Mouse (Mus musculus): ENCODE results near the gene Dok3. TPM values are rescaled to one million over a fixed set of nuclear protein-coding genes. Genes with fewer than 3 reads are reported as not detected.
"Not testable (repeated sequence)": the region's sequence is repeated elsewhere in the genome, so short reads cannot be mapped to it uniquely, and the experiment has no call there.

The Dok3 gene
- polyA plus RNA-seq (2012; rRNA removed): 15.9 and 20.0 TPM in 2 replicates

DNA sequence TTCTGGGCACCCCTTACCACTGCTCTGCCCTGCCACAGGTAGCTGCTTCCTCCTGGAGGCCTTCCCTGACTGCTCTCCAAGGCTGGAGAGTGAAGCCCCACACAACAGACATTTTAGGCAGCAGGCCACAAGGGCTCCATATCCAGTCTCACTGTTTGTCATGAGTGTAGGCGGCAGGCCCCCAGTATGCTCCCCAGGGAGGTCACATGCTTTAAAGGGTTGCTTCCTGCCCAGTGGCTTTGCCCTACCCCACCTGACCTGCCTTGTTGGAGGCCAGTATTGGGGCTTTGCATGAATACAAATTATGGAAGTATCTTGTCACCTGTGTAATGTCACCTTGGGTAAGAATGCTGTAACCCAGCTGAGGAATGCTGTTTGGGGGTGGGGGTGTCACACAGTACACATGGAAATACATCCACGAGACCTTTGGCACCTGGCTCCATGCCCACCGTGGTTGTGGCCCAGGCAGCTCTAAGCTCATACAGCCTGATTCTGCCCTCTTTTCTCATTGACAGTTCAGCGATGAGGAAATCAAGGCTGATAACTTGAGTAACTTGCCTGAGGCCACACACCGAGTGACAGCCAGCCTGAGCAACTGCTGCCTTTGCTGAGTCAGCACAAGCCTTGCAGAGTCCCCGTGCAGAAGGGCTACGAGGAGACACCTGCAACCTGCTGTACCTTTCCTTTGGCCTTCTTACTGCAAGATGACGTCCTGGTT, at the start of gene Dok3:
TSS of gene Dok3 (minus strand) at position 99 of the 718 bp plus-strand sequence.
- no peak for DNase-seq (ENCODE audit: low read depth)
- TF ChIP-seq CTCF (IDR thresholded peaks at IDR 0.05; ENCODE audit: borderline replicate concordance, extremely low read depth, insufficient read depth, insufficient read length) (no peak), POLR2A (IDR thresholded peaks at IDR 0.05; ENCODE audit: borderline replicate concordance, extremely low read depth, insufficient read depth, insufficient read length, poor library complexity, severe bottlenecking) (no peak)

DNA sequence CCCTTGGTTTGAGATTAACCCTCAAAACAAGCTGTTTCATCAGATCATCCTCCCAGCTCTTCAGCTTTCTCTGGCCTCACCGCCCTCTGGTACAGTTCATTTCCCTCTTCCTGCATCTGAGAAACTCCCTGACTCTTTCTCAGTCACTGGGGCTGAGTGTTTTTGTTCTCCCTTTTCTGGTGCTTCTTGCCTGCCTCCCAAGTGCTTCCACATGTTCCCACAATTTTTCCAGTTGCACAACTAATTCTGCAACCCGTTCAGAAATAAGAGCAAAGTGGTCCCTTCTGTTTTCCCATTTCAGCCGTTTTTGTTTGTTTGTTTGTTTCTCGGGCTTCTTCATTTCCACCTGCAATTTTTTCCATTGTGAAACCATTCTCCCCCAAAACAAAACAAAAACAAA, 49.0 kb upstream of the Dok3 start:
- TF ChIP-seq POLR2A (IDR thresholded peaks at IDR 0.05; ENCODE audit: borderline replicate concordance, extremely low read depth, insufficient read depth, insufficient read length, poor library complexity, severe bottlenecking) (no peak), CTCF (IDR thresholded peaks at IDR 0.05; ENCODE audit: borderline replicate concordance, extremely low read depth, insufficient read depth, insufficient read length) (no peak)
- DNase-seq (ENCODE audit: low read depth): no peak

DNA sequence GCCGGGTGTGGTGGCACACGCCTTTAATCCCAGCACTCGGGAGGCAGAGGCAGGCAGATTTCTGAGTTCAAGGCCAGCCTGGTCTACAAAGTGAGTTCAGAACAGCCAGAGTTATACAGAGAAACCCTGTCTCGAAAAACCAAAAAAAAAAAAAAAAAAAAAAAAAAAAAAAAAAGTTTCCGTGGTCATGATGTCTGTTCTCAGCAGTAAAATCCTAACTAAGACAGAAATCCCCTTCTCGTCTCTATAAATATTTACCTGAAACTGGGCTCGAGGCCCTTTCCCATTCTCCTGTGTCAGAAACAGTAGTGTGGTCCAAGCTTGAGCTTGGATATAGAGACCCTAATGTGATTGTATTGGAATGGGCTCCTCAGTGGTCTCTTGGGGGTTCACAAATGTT, 47.8 kb upstream of the Dok3 start:
- not testable (repeated sequence) for DNase-seq (ENCODE audit: low read depth)

DNA sequence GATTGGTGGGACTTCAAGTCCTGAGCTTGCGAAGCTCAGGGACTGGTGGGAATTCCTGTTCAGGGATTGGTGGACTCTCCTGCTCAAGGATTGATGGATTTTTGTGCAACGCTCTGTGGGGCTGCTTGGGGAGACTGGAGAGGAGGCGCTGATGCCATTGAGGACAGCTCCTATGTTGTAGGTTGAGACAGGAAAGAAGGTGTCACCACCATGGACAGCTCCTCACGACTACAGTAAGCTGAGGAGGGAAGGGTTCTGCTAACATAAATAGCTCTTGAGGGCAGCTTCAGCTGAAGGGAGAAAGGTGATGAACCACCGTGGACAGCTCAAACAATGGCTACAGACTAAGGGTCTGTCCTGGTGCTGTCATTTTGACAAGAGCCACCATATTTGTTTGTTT, 46.8 kb upstream of the Dok3 start:
- no peak for TF ChIP-seq CTCF (IDR thresholded peaks at IDR 0.05; ENCODE audit: borderline replicate concordance, extremely low read depth, insufficient read depth, insufficient read length)
- TF ChIP-seq POLR2A (IDR thresholded peaks at IDR 0.05; ENCODE audit: borderline replicate concordance, extremely low read depth, insufficient read depth, insufficient read length, poor library complexity, severe bottlenecking): no peak

DNA sequence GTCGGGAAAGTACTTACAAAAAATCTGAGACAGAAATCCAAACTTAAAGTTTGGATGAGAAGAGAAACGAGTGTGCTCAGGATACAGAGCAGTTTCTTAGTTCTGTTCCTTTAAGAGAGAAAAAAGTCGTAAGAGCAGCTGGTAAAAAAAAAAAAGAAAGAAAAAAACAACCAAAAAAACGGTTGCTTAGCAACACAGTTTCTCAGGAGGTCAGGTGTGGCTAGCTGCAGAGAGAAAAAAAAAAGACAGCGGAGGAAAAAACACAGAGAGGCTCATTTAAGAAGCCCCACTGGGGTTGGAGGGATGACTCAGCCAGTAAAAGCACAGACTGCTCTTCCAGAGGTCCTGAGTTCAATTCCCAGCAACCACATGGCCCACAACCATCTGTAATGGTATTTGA, 45.2 kb upstream of the Dok3 start:
- no peak for TF ChIP-seq POLR2A (IDR thresholded peaks at IDR 0.05; ENCODE audit: borderline replicate concordance, extremely low read depth, insufficient read depth, insufficient read length, poor library complexity, severe bottlenecking)
- no peak for TF ChIP-seq CTCF (IDR thresholded peaks at IDR 0.05; ENCODE audit: borderline replicate concordance, extremely low read depth, insufficient read depth, insufficient read length)
- peak; percentile 45 for DNase-seq (ENCODE audit: low read depth)

More for the DNA sequence above, 46.8 kb upstream of the Dok3 start:
- no peak for DNase-seq (ENCODE audit: low read depth)

DNA sequence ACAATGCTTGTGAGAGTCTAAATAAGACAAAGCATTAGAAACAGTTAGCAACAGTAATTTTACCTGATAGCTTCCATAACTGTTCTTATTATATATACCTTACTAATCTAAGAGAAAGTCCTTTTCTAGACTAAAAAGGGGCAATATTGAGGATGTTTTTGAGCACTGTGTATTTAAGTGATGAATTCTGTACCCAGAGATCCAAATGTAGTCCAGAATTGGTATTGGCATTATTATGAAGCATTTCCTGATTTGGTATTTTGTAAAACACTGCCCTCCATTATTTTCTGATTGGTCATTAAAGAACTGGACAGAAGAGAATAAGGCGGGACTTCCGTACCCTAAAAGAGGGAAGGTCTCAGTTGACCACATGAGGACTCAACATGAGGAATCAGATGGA, 44.3 kb upstream of the Dok3 start, which contains the start of gene Tmed9:
TSS of gene Tmed9 (plus strand) at position 301 of the 400 bp plus-strand sequence.
- no peak for TF ChIP-seq POLR2A (IDR thresholded peaks at IDR 0.05; ENCODE audit: borderline replicate concordance, extremely low read depth, insufficient read depth, insufficient read length, poor library complexity, severe bottlenecking)
- no peak for TF ChIP-seq CTCF (IDR thresholded peaks at IDR 0.05; ENCODE audit: borderline replicate concordance, extremely low read depth, insufficient read depth, insufficient read length)

DNA sequence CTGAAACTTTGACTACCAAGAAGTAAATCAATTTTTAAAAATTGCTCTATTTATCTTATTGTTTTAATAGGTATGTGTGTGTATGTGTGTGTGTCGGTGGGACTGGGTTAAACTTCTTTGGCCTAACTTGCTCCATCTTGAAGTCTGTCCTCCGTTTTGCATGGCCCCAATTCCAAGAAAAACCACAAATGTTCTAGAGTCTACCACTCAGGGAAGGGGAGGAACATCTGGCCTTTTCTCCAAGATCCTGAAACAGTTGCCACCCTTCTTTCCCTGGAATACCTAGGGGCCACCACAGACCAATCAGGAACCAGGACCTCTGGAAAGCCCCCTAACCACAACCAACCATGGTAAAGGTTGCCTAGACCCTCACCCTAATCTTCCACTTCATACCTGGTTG, 42.9 kb upstream of the Dok3 start:
- no peak for TF ChIP-seq CTCF (IDR thresholded peaks at IDR 0.05; ENCODE audit: borderline replicate concordance, extremely low read depth, insufficient read depth, insufficient read length)
- TF ChIP-seq POLR2A (IDR thresholded peaks at IDR 0.05; ENCODE audit: borderline replicate concordance, extremely low read depth, insufficient read depth, insufficient read length, poor library complexity, severe bottlenecking): no peak
- no peak for DNase-seq (ENCODE audit: low read depth)

More for the DNA sequence above, 44.3 kb upstream of the Dok3 start, which contains the start of gene Tmed9:
- DNase-seq (ENCODE audit: low read depth): no peak

DNA sequence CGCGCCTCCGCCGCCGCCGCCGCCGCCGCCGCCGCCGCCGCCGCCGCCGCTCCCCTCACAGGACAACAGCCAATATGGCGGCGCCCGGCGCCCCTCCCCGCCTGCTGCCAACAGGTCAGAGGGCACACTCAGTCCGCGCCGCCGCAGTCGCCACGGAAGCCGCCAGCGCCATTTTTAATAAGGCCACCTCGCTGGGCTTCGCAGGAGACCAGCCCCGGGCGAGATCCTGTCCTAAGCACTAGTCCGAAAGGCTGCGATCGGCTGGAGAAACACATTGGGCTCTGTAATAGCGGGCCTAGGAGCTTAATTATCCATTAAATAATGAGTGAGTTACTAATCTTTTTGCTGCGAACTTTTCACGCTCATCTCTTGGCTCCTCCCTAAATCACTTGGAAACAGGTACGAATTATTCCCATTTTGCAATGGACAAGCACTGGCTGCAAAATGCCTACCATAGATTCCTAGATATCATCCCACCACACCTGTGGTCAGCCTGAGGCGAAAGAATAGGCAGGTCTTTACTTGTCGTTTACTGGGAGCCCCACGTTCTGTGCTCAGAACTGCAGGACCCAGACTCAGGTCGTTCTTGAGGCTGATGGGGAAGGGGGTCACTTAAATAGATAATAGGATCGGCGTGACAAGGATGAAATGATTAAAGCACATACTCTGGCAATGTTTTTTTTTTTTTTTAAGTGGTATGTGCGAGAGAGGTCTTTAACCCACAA, 42.1 kb upstream of the Dok3 start, which contains the start of gene Fam193b:
TSS of gene Fam193b (minus strand) at position 94 of the 725 bp plus-strand sequence.
- DNase-seq (ENCODE audit: low read depth): peak; percentile 96
- peak; percentile 31; the same call in 1 of the 2 replicates for TF ChIP-seq POLR2A (IDR thresholded peaks at IDR 0.05; ENCODE audit: borderline replicate concordance, extremely low read depth, insufficient read depth, insufficient read length, poor library complexity, severe bottlenecking)
- no peak for TF ChIP-seq CTCF (IDR thresholded peaks at IDR 0.05; ENCODE audit: borderline replicate concordance, extremely low read depth, insufficient read depth, insufficient read length)

DNA sequence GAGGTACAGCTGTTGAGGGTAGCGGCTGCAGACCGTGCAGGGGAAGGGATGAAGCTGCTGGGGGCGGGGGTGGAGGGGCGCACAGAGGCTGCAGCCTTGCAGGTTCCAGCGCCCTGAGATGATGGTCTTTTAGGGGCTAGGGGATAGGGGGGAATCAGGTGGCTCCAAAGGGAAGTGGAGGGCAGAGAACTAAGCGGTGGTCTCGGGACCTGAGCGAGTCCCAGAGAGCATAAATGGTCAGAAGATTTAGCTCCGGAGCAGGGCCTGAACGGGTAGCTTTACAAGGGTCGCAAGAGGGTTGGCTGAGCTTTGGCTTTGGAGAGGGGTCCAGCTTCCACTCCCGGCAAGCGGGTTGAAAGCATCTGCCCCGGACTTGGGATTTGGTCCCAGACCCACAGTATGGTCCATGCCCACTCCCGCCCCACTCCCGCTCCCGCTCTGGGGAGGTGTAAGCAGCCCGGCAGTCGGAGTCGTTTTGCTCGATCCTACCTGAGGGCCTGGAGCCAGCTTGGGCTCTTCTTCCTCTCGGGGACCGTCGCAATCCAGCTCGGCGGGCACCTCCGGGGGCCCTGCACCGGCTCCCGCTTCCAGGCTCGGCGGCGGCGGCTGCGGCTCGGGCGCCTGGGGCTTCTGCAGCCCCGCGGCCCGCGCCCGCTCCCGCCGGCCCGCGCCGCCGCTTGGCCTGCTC, 41.3 kb upstream of the Dok3 start:
- no peak for TF ChIP-seq POLR2A (IDR thresholded peaks at IDR 0.05; ENCODE audit: borderline replicate concordance, extremely low read depth, insufficient read depth, insufficient read length, poor library complexity, severe bottlenecking)
- TF ChIP-seq CTCF (IDR thresholded peaks at IDR 0.05; ENCODE audit: borderline replicate concordance, extremely low read depth, insufficient read depth, insufficient read length): no peak
- peak; percentile 58 for DNase-seq (ENCODE audit: low read depth)

DNA sequence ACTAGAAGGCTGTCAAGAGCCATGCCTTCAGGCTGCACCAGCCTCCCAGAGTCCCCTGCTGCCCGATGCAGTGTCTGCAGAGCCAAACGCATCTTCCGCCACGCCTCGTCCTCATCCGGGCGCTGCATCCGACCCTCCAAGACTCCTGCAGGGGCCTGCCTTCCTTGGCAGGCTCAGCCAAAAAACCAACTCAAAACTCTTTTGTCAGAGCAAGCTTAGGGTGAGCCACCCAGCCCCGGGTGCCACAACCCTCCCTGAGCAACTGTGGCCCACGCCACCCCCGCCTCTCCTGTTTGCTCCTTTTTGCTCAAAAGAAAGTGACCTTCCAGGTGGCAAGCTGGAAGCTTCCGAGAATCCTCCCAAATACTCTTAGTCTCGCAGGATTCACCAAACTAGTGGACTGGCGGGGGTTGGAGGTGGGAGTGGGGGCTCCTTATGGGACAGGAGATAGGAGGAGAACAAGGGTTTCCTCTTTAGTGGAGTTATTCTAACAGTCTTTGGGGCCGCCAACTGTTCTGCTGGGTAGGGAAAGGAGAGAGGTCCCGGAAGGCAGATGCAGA, 40.7 kb upstream of the Dok3 start:
- no peak for TF ChIP-seq POLR2A (IDR thresholded peaks at IDR 0.05; ENCODE audit: borderline replicate concordance, extremely low read depth, insufficient read depth, insufficient read length, poor library complexity, severe bottlenecking)
- no peak for TF ChIP-seq CTCF (IDR thresholded peaks at IDR 0.05; ENCODE audit: borderline replicate concordance, extremely low read depth, insufficient read depth, insufficient read length)
- peak; percentile 44 for DNase-seq (ENCODE audit: low read depth)

DNA sequence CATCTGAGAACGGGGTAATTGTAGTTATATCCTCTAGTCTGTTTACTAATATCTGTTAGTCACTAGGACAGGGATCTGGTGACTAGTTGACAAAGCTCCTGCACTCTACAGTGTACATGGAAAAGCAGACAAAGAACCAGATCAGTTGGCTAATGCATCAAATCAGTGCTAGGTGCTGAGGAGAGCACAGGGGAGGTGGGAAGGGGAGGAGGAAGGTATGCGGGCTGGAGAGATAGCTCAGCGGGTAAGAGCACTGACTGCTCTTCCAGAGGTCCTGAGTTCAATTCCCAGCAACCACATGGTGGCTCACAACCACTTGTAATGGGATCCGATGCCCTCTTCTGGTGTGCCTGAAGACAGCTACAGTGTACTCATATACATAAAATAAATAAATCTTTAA, 39.4 kb upstream of the Dok3 start:
- DNase-seq (ENCODE audit: low read depth): not testable (repeated sequence)

Data from brain, embryonic 14.5 days (tissue).